Mouse (Mus musculus): Measurements from ENCODE around the gene Srd5a1.

DNA sequence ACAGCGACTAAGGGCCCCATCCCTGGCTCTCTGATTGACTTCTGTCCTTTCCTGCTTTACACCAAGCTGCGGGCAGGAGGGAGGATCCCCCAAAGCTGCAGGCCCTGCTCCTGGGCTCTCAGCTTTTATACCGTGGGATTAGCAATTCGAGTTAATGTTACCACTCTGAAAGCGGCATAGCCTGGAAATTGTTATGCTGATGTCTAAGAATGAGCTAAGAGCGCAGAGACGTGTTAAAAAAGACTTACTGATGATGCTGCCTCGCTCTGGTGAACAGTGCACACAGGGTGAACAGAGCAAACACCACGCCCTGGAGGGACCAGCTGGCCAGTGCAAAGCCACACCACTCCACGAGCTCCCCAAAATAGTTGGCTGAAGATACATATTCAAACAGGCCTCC lies 24.9 kb downstream of the Srd5a1 start:
- TF ChIP-seq POLR2A (IDR thresholded peaks at IDR 0.05; ENCODE audit: low read depth, low read length) (no peak), CTCF (IDR thresholded peaks at IDR 0.05; ENCODE audit: extremely low read depth, insufficient read length, insufficient replicate concordance, low read depth, low read length) (no peak)

Measured in small intestine, adult 2 months (tissue).